Mouse (Mus musculus): ENCODE data around the gene Bcar3.

The Bcar3 gene

DNA sequence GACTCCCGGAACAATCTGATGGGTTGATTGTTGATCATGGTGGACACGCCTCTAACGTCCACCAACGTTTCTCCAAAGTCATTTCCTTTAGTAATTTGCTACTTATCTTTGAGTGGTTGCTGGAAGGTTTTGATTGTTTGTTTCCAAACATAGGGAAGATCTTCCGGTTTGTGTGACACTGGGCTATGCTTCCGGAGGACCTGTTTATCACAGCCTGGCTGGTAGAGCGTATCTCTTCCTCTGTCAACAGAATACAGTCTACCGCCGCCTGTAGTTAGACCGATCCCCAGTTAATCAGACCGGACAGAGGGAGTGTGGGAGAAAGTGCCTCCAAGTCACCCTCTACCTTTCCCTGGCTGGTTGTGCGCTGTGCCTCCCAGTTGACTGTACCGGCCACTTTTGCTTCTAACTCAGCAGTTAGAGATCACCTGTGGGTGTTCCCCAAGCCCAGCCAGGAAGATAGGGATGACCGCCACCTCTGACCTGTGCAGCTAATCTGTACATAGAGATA is 216.4 kb downstream of the Bcar3 start:
- DNase-seq (ENCODE audit: low read depth, low spot score): no peak

DNA sequence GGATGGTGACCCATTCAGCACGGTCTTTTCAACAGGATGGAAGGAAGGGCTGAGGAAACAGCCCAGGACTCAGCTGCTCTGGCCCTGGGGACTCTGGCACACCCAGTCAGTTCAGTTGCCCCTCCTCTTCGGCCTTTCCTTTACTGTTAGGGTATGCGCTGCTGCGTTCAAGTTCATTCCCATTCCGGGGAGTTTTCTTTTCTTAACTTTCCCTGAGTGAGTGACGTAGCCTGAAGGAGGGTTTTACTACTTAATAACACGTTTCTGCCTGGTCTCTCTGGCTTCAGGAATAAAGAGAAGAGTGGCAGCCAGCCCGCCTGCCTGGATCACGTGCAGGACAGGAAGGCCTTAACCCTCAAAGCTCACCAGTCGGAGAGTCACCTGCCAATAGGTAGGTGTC is 217.0 kb downstream of the Bcar3 start:
- peak; percentile 14 for DNase-seq (ENCODE audit: low read depth, low spot score)

DNA sequence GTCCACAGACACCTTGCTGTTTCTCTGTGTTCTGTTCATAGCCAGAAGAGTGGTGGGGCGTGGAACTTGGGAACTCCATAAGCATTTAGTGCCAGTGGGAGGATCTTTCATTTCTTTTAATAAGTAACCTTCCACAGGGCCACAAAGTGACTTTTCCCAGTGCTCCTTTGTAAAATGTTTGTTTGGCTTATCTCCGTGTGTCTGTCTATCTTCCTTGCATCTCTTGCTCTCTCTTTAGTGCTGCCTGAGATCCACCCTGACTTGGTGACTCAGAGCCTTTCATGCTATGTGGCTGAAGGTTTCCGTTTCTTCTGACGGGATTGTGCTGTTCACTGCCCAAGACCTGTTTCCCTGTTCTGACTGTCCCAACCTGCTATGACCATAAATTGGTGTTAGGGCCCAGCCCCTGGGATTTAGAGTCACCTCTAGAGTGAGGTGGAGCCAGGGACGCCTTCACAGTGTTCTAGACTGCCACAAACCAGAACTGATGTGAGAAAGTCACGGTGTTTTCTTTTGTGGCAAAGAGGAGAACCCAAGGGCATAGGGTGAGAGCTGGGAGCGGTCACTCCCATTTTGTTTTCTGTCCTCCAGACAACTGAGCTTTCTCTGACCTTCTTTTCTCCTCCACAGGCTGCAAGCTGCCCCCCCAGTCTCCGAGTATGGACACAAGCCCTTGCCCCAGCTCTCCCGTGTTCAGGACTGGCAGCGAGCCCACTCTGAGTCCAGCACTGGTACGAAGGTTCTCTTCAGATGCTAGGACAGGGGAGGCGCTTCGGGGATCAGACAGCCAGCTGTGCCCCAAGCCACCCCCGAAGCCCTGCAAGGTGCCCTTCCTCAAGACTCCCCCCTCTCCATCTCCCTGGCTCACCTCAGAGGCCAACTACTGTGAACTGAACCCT is 218.0 kb downstream of the Bcar3 start:
- DNase-seq (ENCODE audit: low read depth, low spot score): no peak

DNA sequence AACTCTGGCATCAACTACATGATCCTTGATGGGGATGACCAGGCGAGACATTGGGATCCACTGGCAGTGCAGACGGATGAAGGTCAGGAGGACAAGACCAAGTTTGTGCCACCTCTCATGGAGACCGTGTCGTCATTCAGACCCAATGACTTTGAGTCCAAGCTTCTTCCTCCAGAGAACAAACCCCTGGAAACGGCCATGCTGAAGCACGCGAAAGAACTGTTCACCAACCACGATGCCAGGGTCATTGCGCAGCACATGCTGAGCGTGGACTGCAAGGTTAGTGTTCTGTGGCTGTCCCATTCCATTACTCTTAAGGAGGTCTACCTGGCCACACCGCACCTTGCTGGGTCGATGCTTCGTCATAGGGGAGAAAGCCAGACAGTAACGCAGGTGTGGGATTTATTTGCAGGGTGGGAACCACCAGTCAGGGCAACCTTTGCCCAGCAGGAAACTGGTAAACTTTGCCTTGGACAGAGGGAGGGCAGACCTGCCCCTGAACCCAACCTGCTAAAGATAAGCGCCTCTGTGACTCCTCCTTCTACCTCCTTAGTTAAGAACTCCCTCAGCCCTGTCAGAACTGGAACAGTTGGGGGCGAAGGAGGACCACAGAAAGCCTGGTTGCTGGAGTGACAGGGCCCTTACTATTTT is 218.9 kb downstream of the Bcar3 start:
- no peak for DNase-seq (ENCODE audit: low read depth, low spot score)

DNA sequence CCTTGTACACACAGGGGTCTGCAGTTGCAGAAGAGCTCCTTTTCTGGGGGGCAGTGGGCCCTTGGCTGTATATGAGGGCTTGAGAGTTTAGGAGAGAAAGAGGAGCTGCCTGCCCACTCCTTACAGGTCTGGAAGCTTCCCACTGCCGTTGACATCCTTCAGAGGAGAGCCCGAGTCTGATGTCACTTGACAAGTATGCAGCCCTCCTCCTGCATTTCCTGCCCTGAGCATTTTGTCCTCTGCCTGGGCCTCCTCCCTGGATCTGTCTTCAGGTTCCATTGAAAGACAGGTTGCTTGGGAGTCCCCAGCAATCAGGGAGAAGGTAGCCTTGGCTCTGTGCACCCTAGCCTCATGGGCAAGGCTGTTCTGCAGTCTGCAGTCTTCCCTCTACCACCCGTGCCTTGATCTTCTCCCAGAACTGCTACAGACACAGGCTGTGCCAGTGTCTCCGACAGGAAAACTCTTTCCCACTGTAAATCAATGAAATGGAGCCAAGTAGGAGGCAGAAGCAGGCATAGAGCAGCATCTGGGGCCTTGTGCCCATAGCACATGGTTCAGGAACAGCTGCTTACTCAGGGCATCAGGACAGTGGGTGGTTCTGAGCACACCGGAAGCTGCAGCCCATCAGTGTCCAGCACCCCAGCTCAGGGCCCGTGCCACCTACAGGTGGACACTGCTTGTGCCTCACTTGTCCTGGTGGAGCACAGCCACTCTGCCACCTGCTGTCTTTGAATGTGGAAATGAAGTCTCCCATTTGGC is 221.8 kb downstream of the Bcar3 start:
- no peak for DNase-seq (ENCODE audit: low read depth, low spot score)

DNA sequence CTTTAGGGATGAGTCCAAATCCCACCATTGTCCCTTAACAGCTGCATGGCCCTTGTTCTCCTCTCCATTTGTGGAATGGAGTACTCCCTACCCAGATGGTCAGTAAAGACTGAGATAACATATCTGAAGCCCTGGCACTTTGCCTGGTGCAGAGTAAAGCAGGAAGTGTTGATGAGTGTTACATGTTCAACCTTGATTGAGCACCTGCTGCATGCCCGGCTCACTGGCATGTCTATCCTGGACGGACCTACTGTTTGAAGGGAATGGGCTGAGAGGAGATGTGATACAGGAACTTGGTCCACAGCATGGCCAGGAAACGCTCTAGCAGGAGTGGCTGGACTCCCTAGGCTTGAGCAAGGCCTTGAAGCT is 222.4 kb downstream of the Bcar3 start:
- no peak for DNase-seq (ENCODE audit: low read depth, low spot score)

DNA sequence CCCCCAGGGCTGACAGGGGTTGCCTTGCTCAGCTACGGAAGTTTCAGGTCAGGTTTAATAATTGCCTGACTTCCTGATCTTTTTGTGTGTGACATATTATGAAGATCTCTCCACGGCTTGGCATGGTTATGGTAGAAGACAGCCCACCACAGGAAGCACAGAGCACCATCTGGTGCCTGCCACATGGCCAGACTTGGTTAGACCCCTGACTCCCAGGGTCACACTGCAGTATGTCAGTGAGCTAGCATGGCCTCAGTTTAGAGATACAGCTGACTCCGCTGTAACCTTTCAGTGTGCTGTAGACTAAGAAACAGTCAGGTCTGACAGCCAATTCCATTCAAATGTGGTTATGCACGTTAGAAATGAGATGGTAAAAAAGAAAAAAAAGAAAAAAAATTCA is 223.8 kb downstream of the Bcar3 start:
- no peak for DNase-seq (ENCODE audit: low read depth, low spot score)

DNA sequence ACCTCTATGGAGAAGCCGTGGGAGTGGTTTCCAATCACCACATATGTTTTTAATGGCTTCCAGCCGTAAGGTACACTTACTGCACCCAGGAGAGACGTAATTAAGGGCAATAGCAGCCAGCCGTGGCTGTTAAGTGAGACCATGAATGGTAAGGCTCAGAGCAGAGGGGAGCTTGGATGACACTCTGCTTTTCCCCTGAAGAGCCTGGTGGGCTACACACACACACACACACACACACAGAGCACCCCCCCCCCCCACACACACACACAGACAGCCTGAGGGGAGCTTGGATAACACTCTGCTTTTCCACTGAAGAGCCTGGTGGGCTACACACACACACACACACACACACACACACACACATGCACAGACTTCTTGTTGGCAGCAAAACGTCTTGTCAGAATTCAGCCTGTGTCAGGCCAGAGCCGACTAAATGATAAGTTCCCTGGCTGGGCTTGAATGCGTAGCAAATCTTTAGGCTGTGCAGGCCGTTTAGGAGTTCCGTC is 224.3 kb downstream of the Bcar3 start:
- DNase-seq (ENCODE audit: low read depth, low spot score): no peak

DNA sequence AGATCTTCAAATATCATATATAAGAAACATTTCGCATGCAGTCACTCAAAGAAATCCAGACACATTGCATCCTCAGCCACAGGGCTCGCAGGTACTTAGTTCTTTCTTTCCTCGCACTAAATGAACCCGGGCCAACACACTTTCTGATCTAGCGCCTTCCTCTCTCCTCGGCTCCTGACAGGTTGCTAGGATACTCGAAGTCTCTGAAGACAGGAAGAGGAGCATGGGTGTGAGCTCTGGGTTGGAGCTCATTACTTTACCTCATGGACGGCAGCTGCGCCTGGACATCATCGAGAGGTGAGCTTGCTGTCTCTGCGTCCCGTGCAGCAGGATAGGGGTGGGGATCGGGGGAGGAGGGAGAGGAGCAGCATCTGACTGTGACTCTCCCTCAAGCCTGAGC is 225.1 kb downstream of the Bcar3 start:
- no peak for DNase-seq (ENCODE audit: low read depth, low spot score)

DNA sequence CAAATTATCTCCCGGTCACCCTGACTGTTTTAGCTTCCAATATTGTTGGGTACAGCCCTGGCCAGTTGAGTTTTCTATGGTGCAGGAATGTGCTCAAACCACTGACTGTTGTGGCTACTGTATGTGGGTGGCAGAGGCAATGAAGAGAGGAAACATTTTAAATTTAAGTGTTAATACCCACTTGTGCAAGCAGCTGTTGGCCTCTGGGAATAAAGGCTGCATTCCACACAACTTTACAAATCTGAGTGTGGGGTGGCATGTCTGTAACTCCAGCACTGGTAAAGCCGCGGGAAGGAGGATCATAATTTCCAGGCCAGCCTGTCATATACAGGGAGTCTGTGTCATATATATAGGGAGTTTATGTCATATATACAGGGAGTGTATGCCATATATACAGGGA is 226.4 kb downstream of the Bcar3 start:
- DNase-seq (ENCODE audit: low read depth, low spot score): no peak

DNA sequence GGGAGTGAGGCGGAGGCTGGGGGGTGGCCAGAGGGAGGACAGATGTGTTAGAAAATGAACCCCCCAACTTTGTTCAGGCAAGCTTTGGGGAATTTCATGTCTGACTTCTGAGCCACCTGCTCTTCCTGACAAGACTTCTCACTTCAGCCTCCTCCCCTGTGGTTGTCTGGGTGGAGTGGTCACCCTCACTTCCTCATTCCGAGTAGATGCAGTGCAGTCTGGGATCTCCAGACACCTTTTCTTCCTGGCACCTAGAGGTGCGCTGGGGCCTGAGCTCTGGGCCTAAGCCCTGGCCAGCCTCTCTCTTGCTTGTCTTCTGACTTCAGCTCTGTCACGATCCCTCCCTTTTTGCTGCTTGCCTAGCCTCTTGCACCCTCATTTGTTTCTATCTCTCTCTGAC is 226.9 kb downstream of the Bcar3 start:
- no peak for DNase-seq (ENCODE audit: low read depth, low spot score)

DNA sequence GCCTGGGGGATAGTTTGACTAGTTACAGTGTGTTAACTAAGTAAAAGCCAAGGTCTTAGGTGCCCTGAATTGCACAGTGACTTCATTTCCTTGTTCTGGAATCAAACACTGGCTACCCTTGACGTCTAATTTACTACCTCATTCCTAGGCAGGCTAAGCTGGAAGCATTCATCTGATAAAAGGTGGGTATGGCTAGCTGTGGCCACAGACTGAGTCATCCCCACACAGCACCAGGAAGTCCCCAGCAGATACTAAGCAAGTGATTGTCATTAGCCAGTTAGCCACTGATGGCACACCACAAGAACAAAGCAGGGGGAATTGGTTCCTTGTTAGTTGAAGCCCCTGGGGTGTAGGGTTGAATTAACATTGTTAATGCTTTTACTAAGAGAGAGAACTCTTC is 227.4 kb downstream of the Bcar3 start:
- no peak for DNase-seq (ENCODE audit: low read depth, low spot score)

DNA sequence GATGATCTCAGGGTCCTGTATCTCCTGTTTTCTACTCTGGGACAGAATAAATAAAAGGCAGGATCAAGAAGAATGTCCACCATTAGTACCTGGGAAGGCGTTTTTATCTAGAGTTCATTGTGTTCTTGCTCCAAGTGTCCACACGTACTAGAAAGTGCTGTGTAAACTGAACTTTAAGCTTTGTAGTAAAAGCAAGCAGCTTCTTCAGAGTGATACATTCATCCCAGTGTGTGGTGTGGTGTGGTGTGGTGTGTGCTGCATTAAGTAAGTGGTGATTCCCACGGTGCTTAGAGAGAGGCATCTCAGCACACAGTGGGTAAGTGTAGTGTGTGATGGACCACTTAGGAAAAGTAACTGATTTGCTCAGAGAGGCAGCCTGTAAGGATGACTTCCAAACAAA is 234.5 kb downstream of the Bcar3 start:
- DNase-seq (ENCODE audit: low read depth, low spot score): no peak

DNA sequence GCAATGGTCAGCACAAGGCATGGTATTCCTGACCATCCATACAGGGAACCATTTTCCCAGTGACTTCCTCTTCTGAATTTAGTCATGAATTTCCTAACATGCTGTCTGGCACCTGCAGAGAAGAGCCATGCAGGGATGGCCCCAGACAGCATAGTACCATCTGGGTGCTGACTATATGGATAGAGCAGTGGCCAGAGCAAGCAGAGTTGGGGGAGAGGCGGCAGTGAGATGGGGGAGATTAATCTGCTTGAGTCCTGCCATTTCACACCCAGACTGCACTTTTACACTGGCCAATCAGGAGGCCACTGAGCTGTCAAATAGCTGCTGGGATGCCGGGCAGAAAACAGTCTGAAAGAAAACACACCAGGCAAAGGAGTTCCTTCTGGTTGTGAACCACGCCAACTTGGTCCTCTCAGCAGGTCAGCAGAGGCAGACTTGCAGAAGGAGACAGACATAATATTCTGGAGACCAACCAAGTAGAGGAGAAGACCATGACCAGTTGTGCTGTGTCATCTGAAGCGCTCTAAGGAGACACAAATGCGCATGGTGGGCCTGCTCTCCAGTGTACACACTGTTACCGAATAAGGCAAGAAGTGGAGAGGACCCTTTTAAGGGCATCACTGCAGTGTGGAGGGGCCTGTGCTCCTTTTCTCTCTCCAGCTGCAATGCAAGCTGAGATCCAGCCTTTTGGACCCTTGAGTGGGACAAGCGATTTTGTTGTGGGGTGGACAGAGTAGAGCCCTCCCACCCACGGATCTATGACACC is 242.2 kb downstream of the Bcar3 start:
- DNase-seq (ENCODE audit: low read depth, low spot score): no peak

DNA sequence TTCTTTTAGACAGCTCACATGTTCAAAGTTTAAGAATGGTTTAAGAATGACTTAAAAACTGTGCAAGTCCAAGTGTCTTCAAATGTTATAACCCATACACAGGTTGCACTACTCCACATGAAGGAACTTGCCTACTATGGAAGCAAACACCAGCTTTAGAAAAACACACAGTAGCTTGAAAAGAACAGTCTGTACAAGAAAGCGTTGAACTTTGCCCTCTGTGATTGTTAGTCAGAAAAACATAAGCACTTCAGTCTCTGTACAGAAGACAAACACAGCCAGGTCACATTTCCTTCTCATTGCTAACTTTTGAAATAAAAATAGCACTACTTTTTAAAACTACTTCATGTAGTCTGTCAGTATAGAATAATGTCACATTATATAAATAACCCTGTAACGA is 244.9 kb downstream of the Bcar3 start:
- no peak for DNase-seq (ENCODE audit: low read depth, low spot score)

DNA sequence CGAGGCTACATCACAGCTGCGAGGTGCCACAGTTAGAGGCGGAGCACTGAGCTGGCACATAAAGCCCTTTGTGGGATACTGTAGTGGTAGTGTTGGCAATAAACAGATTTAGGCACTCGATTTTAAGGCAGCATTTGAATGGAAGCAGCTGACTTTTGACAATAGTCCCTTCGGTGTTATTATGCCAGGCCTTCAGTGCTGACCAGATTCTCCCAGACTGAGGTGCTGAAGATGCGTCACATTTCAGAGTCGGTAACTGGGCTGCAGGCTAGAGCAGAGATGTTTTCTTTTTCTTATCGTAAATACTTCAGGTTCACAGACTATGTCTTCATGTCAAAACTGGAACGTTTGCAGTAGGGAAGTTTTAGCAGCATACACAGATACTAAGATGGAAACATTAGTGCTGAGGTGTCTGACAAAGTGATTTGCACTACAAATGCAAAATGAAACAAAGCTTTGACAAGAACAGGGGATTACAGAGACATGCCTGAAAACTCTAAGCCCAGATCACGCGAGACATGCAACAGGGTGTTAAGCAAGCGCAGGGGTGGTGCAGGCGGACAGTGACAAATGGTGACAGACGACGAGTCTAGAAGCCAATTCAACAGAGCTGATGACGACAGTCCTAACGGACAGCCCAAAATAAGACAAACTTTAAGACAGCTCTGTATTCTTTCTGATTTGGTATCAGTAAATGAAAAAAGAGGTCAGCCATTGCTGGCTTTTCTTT is 246.2 kb downstream of the Bcar3 start:
- no peak for DNase-seq (ENCODE audit: low read depth, low spot score)

DNA sequence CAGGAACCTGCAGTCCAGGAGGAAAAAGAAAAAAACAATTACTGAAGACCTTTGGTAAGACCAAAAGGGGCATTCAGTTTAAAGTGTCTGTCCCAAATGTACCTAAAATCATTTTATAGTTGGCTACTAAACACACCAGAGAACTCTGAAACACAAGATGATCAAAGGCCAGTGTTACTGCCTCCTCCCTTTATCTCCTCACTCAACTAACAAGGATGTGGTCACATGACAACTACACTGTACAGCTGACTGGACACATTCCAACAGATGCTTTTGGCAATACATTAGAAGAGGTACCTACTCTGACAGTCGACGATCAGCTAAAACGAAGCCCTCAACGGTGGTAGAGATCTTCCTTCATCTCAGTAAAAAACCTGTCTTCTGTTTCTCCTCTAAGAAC is 247.0 kb downstream of the Bcar3 start:
- DNase-seq (ENCODE audit: low read depth, low spot score): no peak

DNA sequence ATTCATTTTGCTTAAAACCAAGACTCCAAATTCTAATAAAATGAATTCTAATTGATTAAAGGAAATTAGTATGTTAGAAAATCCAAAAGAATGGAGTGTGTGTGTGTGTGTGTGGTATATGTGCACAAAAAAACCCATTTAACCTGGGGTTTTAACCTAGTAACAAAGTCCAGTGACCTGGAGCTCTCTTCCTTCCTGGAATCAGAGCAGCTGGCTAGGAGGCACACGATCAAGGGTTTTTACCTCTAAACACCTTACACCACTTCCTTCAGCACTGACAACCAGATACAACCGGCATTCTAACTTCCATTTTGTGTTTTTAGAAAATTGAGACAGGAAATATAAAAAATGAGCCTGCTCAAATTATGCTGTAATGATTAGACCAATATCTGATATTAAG is 251.4 kb downstream of the Bcar3 start:
- no peak for DNase-seq (ENCODE audit: low read depth, low spot score)

DNA sequence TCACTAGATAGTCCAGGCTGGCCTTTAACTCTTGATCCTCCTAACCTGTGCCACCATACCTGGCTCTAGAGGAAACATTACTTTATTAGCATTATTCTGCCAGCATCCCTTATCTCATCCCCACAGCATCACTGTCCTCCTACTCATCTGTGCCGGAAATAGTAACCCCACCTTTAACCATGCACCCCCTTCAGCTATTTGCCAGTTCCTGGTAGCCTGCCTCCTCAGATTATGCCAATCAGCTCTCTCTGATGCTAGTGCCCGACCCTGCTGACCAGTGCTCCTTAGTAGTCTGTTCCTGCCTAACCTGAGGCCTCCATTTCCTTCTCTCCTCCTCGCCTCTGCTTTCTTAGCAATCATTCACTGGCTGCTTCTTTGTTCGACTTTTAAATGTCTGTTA is 253.5 kb downstream of the Bcar3 start:
- DNase-seq (ENCODE audit: low read depth, low spot score): no peak

DNA sequence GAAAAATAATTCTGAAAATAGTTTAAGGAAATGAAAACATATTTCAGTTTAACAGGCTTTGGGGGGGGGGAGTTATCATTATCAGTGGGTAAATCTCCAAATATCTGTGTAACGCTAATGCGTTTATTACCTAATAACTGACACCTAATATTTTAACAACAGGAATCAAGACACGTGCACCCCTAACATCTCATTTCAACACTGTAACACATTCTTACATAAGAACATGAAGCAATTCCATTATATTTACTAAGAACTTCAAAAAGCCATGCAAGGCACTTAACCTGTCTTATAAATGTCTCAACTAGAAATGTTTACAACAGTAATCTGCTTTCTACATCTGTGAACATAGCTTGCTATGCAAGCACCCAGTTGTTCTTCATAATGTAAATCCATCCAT is 257.2 kb downstream of the Bcar3 start:
- no peak for DNase-seq (ENCODE audit: low read depth, low spot score)

DNA sequence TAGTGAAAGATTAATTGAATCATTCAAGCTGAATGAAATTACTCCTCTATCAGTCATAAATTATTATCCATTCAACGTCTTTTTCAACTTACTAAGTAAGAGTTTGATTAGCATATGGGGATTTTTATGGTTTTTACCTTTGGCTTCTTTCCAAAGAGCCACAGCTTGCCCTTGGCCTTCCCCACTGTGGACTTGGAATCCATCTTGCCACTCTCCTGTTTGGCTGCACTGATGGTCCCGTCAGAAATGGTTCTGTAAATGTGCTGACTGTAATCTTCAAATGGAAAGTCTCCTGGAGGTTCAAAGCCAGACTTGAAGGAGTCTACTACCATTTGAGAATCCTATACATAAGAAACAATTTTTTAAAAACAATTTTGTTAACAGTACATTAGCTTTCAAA is 263.8 kb downstream of the Bcar3 start:
- DNase-seq (ENCODE audit: low read depth, low spot score): no peak

All from skeletal muscle tissue, adult 2 months (tissue).